Mouse (Mus musculus) intestine, embryonic 15.5 days (tissue): ENCODE measurements around the gene Pou2af1. TPM values are rescaled to one million over a fixed set of nuclear protein-coding genes. Genes with fewer than 3 reads are reported as not detected.

Source experiments
- ATAC-seq: fragments of 200-750 bp; cut with Nextera tagmentation; 2 replicates; pipeline ENCODE4 v1.8.0; 2017; ENCODE audit warnings: moderate TSS enrichment, moderate library complexity
- H3K27ac ChIP-seq: fragments of 300-500 bp; sonication (generic); 2 replicates; pipeline ENCODE4 v1.5.1; 2015; ENCODE audit warnings: mild to moderate bottlenecking, inconsistent platforms
- H3K27me3 ChIP-seq: fragments of 300-500 bp; sonication (generic); replicated peaks from 2 replicates; pipeline ENCODE4 v1.6.1; 2015; ENCODE audit warnings: inconsistent platforms
- H3K36me3 ChIP-seq: fragments of 300-500 bp; sonication (generic); 2 replicates; pipeline ENCODE4 v1.6.1; 2015; ENCODE audit warnings: inconsistent platforms
- H3K4me1 ChIP-seq: fragments of 300-500 bp; sonication (generic); replicated peaks from 2 replicates; pipeline ENCODE4 v1.6.1; 2015; ENCODE audit warnings: inconsistent platforms
- H3K4me2 ChIP-seq: fragments of 300-500 bp; sonication (generic); replicated peaks from 2 replicates; pipeline ENCODE4 v1.6.1; 2015; ENCODE audit warnings: mild to moderate bottlenecking, inconsistent platforms
- H3K4me3 ChIP-seq: fragments of 300-500 bp; sonication (generic); replicated peaks from 2 replicates; pipeline ENCODE4 v1.5.1; 2015; ENCODE audit warnings: inconsistent platforms
- H3K9ac ChIP-seq: fragments of 300-500 bp; sonication (generic); 2 replicates; pipeline ENCODE4 v1.6.1; 2015; ENCODE audit warnings: inconsistent platforms
- H3K9me3 ChIP-seq: fragments of 300-500 bp; sonication (generic); 2 replicates; pipeline ENCODE4 v1.6.1; 2016; ENCODE audit warnings: inconsistent platforms
- WGBS: fragments of 180-500 bp; shearing (Covaris S2); methylation state at CpG from one replicate; pipeline ENCODE4 v1.1.7; 2015; 5-methylcytosine and 5-hydroxymethylcytosine counted together
- polyA plus RNA-seq: library from polyadenylated mRNA; unstranded; fragments of >200 nt; fragmentation: Nextera tagmentation; extraction: Ambion mirVana; gene quantifications from 2 replicates; pipeline ENCODE4 v1.2.1, GENCODE M21; 2015

Gene Pou2af1
- polyA plus RNA-seq, 1 experiment from 2014 or later, result 0.10 TPM

- Histone ChIP-seq H3K9ac (no peak overlapping the region), H3K27me3 (no peaks in the 10 kb centered on the region), H3K36me3 (no peaks in the 10 kb centered on the region), H3K9me3 (no peaks in the 10 kb centered on the region), H3K4me2 (no peak overlapping the region), H3K27ac (no peak overlapping the region), H3K4me1 (no peaks in the 10 kb centered on the region), H3K4me3 (no peak overlapping the region)
- ATAC-seq, result peak; percentile 44; the same call in 1 of the 2 replicates
- WGBS, result 47% methylated on average over 2 of the region's 2 CpGs
These were observed 72.6 kb downstream of the Pou2af1 start for GRCm38 (mm10) chr9:51286079-51286478.

Other genes starting within 250 kb of the Pou2af1 start
- 13.0 and 14.6 TPM in 2 replicates for gene Sik2, start 204.6 kb upstream of the Pou2af1 start, polyA plus RNA-seq
- not detected in 2 replicates for gene Btg4, start 152.8 kb upstream of the Pou2af1 start, polyA plus RNA-seq
- 3.7 and 4.3 TPM in 2 replicates for gene Layn, start 136.6 kb upstream of the Pou2af1 start, polyA plus RNA-seq
- gene 4833427G06Rik, start 111.6 kb upstream of the Pou2af1 start, polyA plus RNA-seq, result not detected in 2 replicates
- 0.01 TPM in 1 of 2 replicates, not detected in the other for gene Gm32742, start 48.2 kb upstream of the Pou2af1 start, polyA plus RNA-seq
- gene Colca2, start 64.9 kb downstream of the Pou2af1 start, polyA plus RNA-seq, result 2.1 and 2.6 TPM in 2 replicates
- not detected in 2 replicates for gene 1810046K07Rik, start 115.2 kb downstream of the Pou2af1 start, polyA plus RNA-seq